Mouse (Mus musculus) induced T-regulatory cell, adult 2 months (primary cell): ENCODE results near the gene 2610028H24Rik.

ENCODE experiments used
- DNase-seq: peaks from one replicate; pipeline ENCODE4 v3.0.0-alpha.2; 2012; ENCODE audit warnings: low read depth

2610028H24Rik gene

GRCm38 (mm10) chr10:76489205-76489604 is 40.3 kb downstream of the 2610028H24Rik start:
- DNase-seq, result no peak

- DNase-seq, result no peak
Observed at GRCm38 (mm10) chr10:76493527-76493926, 44.6 kb downstream of the 2610028H24Rik start.

GRCm38 (mm10) chr10:76495501-76495900 is 46.6 kb downstream of the 2610028H24Rik start:
- no peak for DNase-seq

- DNase-seq, result no peak
Observed at GRCm38 (mm10) chr10:76496366-76496765, 47.5 kb downstream of the 2610028H24Rik start.

- no peak for DNase-seq
Observed at GRCm38 (mm10) chr10:76497522-76497921, 48.6 kb downstream of the 2610028H24Rik start.

GRCm38 (mm10) chr10:76504271-76504943 is 55.5 kb downstream of the 2610028H24Rik start:
- no peak for DNase-seq

- no peak for DNase-seq
Observed at GRCm38 (mm10) chr10:76505865-76506264, 57.0 kb downstream of the 2610028H24Rik start.
